Mouse (Mus musculus) C2C12 (cell line): ENCODE measurements at regions not wholly inside any gene's neighbourhood (a gene's known extent, or its start where the extent isn't known, plus 50 kb on each side); places are given as distances from the start of the nearest gene placed in this dataset.

ENCODE experiments used
- CTCF ChIP-seq: IDR thresholded peaks from one replicate; pipeline ENCODE4 v1.5.1; 2011; ENCODE audit not compliant: control insufficient read depth, insufficient read depth, insufficient read length
- MAX ChIP-seq: IDR thresholded peaks from one replicate; pipeline ENCODE4 v1.6.1; 2011; ENCODE audit warnings: mild to moderate bottlenecking, control low read depth
- MYOD1 ChIP-seq: IDR thresholded peaks from one replicate; pipeline ENCODE4 v1.6.1; 2011; ENCODE audit warnings: low read depth; ENCODE audit not compliant: control insufficient read depth, insufficient read length

DNA sequence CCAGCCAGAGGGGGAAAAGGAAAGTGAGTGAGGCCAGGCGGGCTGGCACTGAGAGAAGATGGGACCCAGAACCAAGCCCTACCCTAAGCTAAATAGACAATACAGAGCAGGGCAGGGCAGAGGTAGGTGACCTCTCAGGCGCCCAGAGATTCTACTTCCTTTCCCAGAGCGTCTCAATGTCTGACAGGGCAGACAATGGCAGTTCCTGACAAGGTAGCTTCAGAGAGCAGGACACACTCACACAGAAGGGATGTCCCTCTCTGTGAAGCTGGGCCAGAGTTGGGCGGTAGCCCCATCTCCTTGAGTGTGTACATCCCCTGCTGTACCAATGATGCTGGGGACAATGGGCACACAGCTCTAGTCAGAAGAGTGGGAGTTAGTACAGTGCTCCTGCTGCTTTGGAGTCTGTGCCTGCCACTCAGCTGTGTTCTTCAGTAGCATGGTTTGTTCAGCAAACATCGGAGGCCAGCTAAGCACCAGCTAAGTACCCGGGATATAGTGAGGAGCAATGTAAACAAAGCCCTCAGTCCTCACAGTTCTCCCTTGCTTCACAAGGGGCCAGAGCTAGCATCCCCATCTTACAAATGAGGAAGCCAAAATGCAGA, 62.7 kb downstream of the Rhob start:
- TF ChIP-seq CTCF: no peak
- TF ChIP-seq MAX: no peak
- TF ChIP-seq MYOD1: no peak
